ENCODE assay signal across 20 mouse cellular contexts in the genomic region with DNA sequence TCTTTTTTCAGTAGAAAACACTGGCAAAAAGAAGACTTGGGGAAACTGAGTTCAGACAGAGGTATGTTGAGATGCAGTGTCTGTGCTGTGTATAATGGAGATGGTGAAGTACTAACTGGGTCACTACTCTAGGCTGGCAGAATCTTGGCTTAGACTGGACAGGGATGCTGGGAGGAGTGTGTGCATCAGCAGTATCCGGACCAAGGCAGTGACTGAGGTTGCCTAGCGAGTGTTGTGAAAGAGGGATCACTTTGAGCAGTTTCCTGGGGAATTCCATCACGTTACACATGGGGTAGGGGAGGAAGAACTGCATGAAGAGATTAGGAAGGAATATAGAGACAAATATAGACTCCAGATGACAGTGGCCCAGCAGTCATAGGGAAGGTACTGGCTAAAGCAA.
DNase-seq lines count a peak whose midpoint lies in the region; ATAC-seq and TF ChIP-seq lines count a peak whose summit lies in the region.
"Had no signal": no experiment of that assay in that cellular context is flagged by ENCODE, and none has a peak within 500 bp of the region (broad histone marks: within the 10 kb centered on the region; RNA-seq: fewer than 3 reads in every experiment).

No protein-coding gene starts in this region.

- no peaks in the 10 kb centered on the region for H3K27me3 ChIP-seq in heart, embryonic 12.5 days (replicated peaks)
- no peaks in the 10 kb centered on the region for H3K27me3 ChIP-seq in heart, embryonic 11.5 days (ENCODE audit: control insufficient read depth, insufficient read depth, low read length)
- no peaks in the 10 kb centered on the region for H3K27me3 ChIP-seq in lung, embryonic 14.5 days (ENCODE audit: insufficient read depth, low read length)
- H3K27me3 ChIP-seq in intestine, embryonic 16.5 days (replicated peaks; ENCODE audit: control insufficient read depth, insufficient read depth, low read length), result no peaks in the 10 kb centered on the region
- H3K27me3 ChIP-seq: CH12.LX; embryonic facial prominence, embryonic 13.5 days; forebrain, embryonic 12.5 days; hindbrain, embryonic 13.5 days had no signal

- no peak overlapping the region for H3K9ac ChIP-seq in heart, embryonic 12.5 days
- no peak overlapping the region for H3K9ac ChIP-seq in heart, embryonic 11.5 days (ENCODE audit: low read depth, low read length)
- no peak overlapping the region for H3K9ac ChIP-seq in lung, embryonic 14.5 days
- no peak overlapping the region for H3K9ac ChIP-seq in intestine, embryonic 16.5 days (ENCODE audit: low read depth, low read length)
- H3K9ac ChIP-seq: embryonic facial prominence, embryonic 13.5 days; forebrain, embryonic 12.5 days; hindbrain, embryonic 13.5 days had no signal

- ATAC-seq in heart, embryonic 12.5 days (ENCODE audit: insufficient number of reproducible peaks, low FRiP score), result peak; percentile 53; the same call in 1 of the 2 replicates
- no peak for ATAC-seq in heart, embryonic 11.5 days (replicated peaks; ENCODE audit: insufficient number of reproducible peaks, low FRiP score, low TSS enrichment)
- ATAC-seq in lung, embryonic 14.5 days (ENCODE audit: insufficient read depth), result peak; percentile 61; the same call in 1 of the 2 replicates
- no peak for ATAC-seq in intestine, embryonic 16.5 days
- ATAC-seq: forebrain, embryonic 16.5 days; hindbrain, postnatal 0 days had no signal

- intact Hi-C loops in left cerebral cortex, postnatal 4 days (cut with DNase I), result no loop called here

- H3K36me3 ChIP-seq in heart, embryonic 12.5 days, result no peaks in the 10 kb centered on the region
- no peaks in the 10 kb centered on the region for H3K36me3 ChIP-seq in heart, embryonic 11.5 days (ENCODE audit: control insufficient read depth, insufficient read depth, low read length)
- H3K36me3 ChIP-seq in lung, embryonic 14.5 days (ENCODE audit: insufficient read depth), result no peaks in the 10 kb centered on the region
- H3K36me3 ChIP-seq in intestine, embryonic 16.5 days (ENCODE audit: control insufficient read depth, insufficient read depth, low read length), result no peaks in the 10 kb centered on the region
- H3K36me3 ChIP-seq: embryonic facial prominence, embryonic 13.5 days; forebrain, embryonic 12.5 days; hindbrain, embryonic 13.5 days had no signal

- H3K4me2 ChIP-seq in heart, embryonic 12.5 days, result no peak overlapping the region
- no peak overlapping the region for H3K4me2 ChIP-seq in heart, embryonic 11.5 days
- H3K4me2 ChIP-seq in lung, embryonic 14.5 days, result no peak overlapping the region
- no peak overlapping the region for H3K4me2 ChIP-seq in intestine, embryonic 16.5 days (ENCODE audit: low read depth, low read length)
- H3K4me2 ChIP-seq: embryonic facial prominence, embryonic 13.5 days; forebrain, embryonic 12.5 days; hindbrain, embryonic 13.5 days had no signal

- TF ChIP-seq POLR2A in lung, adult 2 months (IDR thresholded peaks at IDR 0.05; ENCODE audit: borderline replicate concordance, extremely low read depth, low read depth, low read length), result no peak

- no peak overlapping the region for H3K4me3 ChIP-seq in heart, embryonic 12.5 days
- H3K4me3 ChIP-seq in heart, embryonic 11.5 days (ENCODE audit: low read depth, low read length), result no peak overlapping the region
- H3K4me3 ChIP-seq in lung, embryonic 14.5 days (ENCODE audit: low read depth, low read length), result no peak overlapping the region
- H3K4me3 ChIP-seq in lung, adult 2 months (replicated peaks; ENCODE audit: extremely low read depth, low read depth, low read length), result no peak overlapping the region
- H3K4me3 ChIP-seq in intestine, embryonic 16.5 days (ENCODE audit: low read length), result no peak overlapping the region
- H3K4me3 ChIP-seq: embryonic facial prominence, embryonic 13.5 days; forebrain, embryonic 12.5 days; hindbrain, embryonic 13.5 days had no signal

- no peak overlapping the region for H3K27ac ChIP-seq in heart, embryonic 12.5 days (ENCODE audit: poor library complexity, severe bottlenecking)
- H3K27ac ChIP-seq in heart, embryonic 11.5 days (ENCODE audit: low read depth, low read length), result no peak overlapping the region
- H3K27ac ChIP-seq in lung, embryonic 14.5 days (ENCODE audit: low read depth), result peak overlapping the region; percentile 20; the same call in 1 of the 2 replicates
- H3K27ac ChIP-seq in intestine, embryonic 16.5 days (ENCODE audit: low read length), result peak overlapping the region; percentile 2; the same call in 1 of the 2 replicates
- H3K27ac ChIP-seq: embryonic facial prominence, embryonic 13.5 days; forebrain, embryonic 12.5 days; hindbrain, embryonic 13.5 days; hindbrain, postnatal 0 days had no signal

- DNase-seq in lung, embryonic 14.5 days, result no peak
- no peak for DNase-seq in lung, adult 2 months
- DNase-seq in 3T3-L1 (ENCODE audit: low read depth, low spot score), result peak; percentile 51
- DNase-seq in left cerebral cortex, postnatal 4 days, result no peak
- DNase-seq: adrenal gland, adult 2 months; adrenal gland, postnatal 25 days; cerebellum, adult 18-20 months; cerebellum, adult 9-11 months; cerebellum, postnatal 36 days; gastrocnemius, postnatal 14 days; heart, postnatal 10 days had no signal

- H3K4me1 ChIP-seq in heart, embryonic 12.5 days (replicated peaks), result peaks cover 36% of the 10 kb centered on the region
- peaks cover 12% of the 10 kb centered on the region for H3K4me1 ChIP-seq in heart, embryonic 11.5 days (ENCODE audit: control insufficient read depth, insufficient read depth, low read length)
- peaks cover 16% of the 10 kb centered on the region for H3K4me1 ChIP-seq in lung, embryonic 14.5 days (ENCODE audit: insufficient read depth)
- H3K4me1 ChIP-seq in lung, adult 2 months (ENCODE audit: control insufficient read depth, insufficient read depth, low read length), result peaks cover 2% of the 10 kb centered on the region
- H3K4me1 ChIP-seq in intestine, embryonic 16.5 days (ENCODE audit: control insufficient read depth, insufficient read depth, low read length), result peaks cover 26% of the 10 kb centered on the region
- H3K4me1 ChIP-seq: forebrain, embryonic 12.5 days; hindbrain, embryonic 13.5 days had no signal

- H3K9me3 ChIP-seq in heart, embryonic 12.5 days (replicated peaks), result no peaks in the 10 kb centered on the region
- no peaks in the 10 kb centered on the region for H3K9me3 ChIP-seq in heart, embryonic 11.5 days (replicated peaks; ENCODE audit: control insufficient read depth, low read length)
- no peaks in the 10 kb centered on the region for H3K9me3 ChIP-seq in lung, embryonic 14.5 days (ENCODE audit: low read depth, low read length)
- H3K9me3 ChIP-seq in intestine, embryonic 16.5 days (ENCODE audit: control insufficient read depth, low read length), result no peaks in the 10 kb centered on the region
- H3K9me3 ChIP-seq: embryonic facial prominence, embryonic 13.5 days; forebrain, embryonic 12.5 days; hindbrain, embryonic 13.5 days had no signal

- no peak for TF ChIP-seq CTCF in lung, embryonic 14.5 days (IDR thresholded peaks at IDR 0.05; ENCODE audit: low read depth)
- TF ChIP-seq CTCF in lung, adult 2 months (IDR thresholded peaks at IDR 0.05; ENCODE audit: insufficient read depth, low read length), result no peak

- 49% methylated on average over 3 of the region's 3 CpGs for WGBS in heart, embryonic 12.5 days
- WGBS in heart, embryonic 11.5 days (ENCODE audit: insufficient replicate concordance), result 53% methylated on average over 3 of the region's 3 CpGs
- WGBS in lung, embryonic 14.5 days, result 51% methylated on average over 3 of the region's 3 CpGs
- 59% methylated on average over 3 of the region's 3 CpGs for WGBS in lung, adult 2 months
- 56% methylated on average over 3 of the region's 3 CpGs for WGBS in intestine, embryonic 16.5 days

Comparison
In these comparisons a context has a peak if more than half of its experiments do, and no peak if none do; other contexts are left out.
1. ATAC-seq: peak in heart, embryonic 12.5 days (single experiment) and lung, embryonic 14.5 days (single experiment); none in heart, embryonic 11.5 days (single experiment) and intestine, embryonic 16.5 days (single experiment).
2. H3K27ac ChIP-seq: peak in lung, embryonic 14.5 days (single experiment) and intestine, embryonic 16.5 days (single experiment); none in heart, embryonic 12.5 days (single experiment) and heart, embryonic 11.5 days (single experiment).